Mouse (Mus musculus): ENCODE data around the gene Galnt16.
A peak's percentile ranks its signal among the peaks of the same experiment; 100 is the strongest.

Galnt16 gene

DNA sequence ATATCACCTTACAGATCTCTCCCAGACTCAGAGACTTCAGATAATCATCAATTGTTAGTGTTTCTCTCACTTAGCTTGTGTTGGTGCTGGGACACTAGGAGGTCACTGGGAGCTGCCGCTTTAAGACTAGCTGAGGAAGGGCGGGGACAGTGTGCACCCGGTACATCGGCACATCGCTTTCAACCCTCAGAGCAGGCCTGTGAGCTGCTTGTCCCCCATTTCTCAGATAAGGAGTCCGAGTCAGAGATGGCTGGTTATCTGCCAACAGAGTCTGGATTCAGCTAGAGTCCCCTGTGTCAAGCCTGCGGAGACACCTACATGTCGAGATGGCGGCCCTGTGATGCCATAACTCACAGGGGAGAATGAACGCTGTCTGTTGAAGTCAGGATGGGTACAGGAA lies 13.5 kb downstream of the Galnt16 start:
- DNase-seq (ENCODE audit: low spot score in 2 of 2), result no peak

DNA sequence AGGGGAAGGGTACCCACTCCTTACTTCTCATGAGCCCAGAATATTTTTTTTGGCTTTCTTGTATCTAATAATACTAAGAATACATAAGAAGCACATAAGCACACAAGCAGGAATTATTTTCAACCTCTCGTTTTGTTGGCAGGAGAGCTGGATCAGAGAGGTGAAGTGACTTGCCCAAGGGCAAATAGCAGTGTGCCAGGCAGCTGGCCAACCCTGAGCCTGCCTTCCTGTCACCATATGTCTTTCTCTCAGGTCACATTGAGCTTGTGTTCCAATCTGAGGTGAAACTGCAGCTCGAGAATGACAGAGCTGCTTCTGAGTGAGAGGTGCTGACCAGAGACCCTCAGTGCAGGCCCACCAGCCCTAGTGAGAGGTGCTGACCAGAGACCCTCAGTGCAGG lies 15.8 kb downstream of the Galnt16 start:
- DNase-seq (ENCODE audit: low spot score in 2 of 2), result no peak

GRCm38 (mm10) chr12:80537313-80537712 lies 19.2 kb downstream of the Galnt16 start:
- DNase-seq (ENCODE audit: low spot score in 2 of 2), result no peak

- no peak for DNase-seq (ENCODE audit: low spot score in 2 of 2)
These were observed 20.2 kb downstream of the Galnt16 start for GRCm38 (mm10) chr12:80538311-80538710.

GRCm38 (mm10) chr12:80545310-80545709 lies 27.2 kb downstream of the Galnt16 start:
- DNase-seq (ENCODE audit: low spot score in 2 of 2), result no peak

GRCm38 (mm10) chr12:80549646-80550045 lies 31.6 kb downstream of the Galnt16 start:
- no peak for DNase-seq (ENCODE audit: low spot score in 2 of 2)

GRCm38 (mm10) chr12:80553157-80553556 lies 35.1 kb downstream of the Galnt16 start:
- no peak for DNase-seq (ENCODE audit: low spot score in 2 of 2)

DNA sequence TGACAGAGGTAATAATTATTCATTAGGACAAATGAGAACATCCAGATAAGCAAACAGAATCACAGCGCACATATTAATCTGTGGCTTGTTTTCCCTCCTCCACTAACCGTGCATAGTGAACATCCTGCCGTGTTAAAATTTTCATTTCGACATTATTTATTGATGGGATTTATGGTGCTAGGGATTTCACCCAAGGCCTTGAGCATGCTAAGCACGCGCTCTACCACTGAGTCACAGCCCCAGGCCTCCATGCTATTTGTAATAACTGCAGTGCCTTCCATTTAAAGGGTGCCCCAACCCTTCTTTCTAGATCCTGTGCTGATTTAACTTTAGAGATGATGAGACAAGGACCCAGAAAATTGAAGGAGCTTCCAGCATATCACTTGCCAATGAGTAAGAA lies 36.2 kb downstream of the Galnt16 start:
- no peak for DNase-seq (ENCODE audit: low spot score in 2 of 2)

DNA sequence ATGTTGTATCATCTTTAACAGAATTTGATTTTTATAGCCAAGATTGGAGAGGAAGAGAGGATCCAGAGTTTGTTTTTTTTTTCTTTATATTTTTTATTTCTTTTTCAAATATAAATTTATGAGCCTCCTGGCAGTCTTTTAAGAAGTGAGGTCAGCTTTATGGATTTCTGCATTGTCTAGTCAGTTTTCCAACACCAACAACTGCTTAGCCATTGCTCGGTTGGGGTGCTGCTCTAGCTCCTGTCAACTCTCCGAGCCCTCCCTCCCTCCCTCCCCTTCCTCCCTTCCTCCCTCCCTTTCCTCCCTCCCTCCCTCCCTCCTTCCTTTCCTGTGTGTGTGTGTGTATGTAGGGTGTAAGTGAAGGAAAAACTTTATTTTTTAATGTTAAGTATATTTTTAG lies 43.8 kb downstream of the Galnt16 start:
- no peak for DNase-seq (ENCODE audit: low spot score in 2 of 2)

DNA sequence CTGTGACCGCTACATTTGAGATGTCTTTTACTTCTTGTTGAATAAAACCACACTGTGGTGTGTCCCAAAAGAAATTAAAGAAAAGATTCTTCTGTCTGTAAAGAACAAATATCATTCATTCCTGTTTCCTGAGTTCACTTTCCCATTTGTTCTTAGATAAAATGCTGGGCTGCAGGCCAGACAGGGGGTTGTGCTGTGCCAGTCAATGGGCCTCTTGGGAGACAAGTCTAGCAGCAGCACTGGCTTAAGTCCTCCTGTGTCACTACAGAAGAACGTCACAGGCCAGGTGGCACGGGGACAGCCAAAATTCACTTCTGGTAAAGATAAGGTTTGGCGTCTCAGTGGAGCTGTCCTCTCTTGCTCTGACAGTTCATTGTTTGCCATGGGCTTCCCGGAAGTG lies 44.7 kb downstream of the Galnt16 start:
- no peak for DNase-seq (ENCODE audit: low spot score in 2 of 2)

DNA sequence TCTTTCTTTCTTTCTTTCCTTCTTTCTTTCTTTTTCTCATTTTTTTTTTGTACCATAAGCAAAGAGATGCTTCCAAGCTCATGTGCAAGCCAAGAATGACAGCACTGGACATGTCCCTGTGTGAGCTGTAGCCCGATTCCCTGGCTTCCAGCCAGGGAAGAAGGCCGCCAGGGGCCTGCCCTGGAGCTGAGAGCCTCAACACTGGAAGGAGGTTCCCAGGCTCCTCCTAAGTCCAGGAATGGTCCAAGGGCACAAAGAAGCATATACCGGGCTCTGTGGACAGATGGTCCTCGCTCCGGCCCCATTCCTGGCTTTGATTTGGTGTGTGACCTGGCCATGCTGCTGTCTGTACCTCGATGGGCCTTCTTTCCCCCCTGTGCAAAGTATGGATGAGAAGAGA lies 46.9 kb downstream of the Galnt16 start:
- no peak for DNase-seq (ENCODE audit: low spot score in 2 of 2)

GRCm38 (mm10) chr12:80565793-80566192 lies 47.7 kb downstream of the Galnt16 start:
- no peak for DNase-seq (ENCODE audit: low spot score in 2 of 2)

DNA sequence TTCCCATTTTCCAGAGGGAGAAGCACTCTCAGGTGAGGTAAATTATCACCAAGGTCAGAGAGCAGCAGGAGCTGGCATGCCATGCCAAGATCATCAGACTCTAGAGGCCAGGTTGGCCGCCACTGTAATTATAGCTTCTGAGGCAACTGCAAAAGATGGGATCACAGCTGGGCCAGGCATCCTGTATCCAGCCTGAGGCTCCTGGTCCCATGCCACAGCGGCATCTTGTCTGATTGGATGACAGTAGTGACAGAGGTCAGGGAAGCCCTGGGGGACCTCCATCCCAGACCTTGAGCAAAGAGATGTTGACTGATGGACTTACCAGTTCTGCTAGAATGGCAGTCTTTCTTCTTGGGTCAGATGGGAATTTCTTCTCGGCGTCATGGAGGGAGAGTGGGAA lies 48.4 kb downstream of the Galnt16 start:
- DNase-seq (ENCODE audit: low spot score in 2 of 2), result no peak

GRCm38 (mm10) chr12:80567375-80567774 lies 49.3 kb downstream of the Galnt16 start:
- no peak for DNase-seq (ENCODE audit: low spot score in 2 of 2)

DNA sequence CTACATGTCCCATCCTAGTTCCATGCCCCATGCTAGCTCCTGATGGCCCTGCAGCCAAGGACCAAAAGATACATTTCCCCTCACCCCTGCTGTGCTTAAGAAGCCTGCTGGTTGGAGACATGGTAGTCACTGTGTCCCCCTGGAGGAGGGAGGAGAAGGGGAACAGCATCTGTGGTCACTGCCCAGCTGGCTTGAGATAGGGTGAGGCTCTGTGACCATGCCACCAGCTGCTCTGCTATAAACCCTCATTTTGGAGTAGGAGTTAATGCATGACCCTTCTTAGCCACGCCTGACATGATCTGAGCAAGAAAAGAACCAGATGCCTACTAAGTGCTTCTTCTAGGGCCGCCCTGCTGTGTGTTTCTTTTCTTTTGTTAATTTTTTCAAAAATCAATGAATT lies 51.5 kb downstream of the Galnt16 start:
- DNase-seq (ENCODE audit: low spot score in 2 of 2), result no peak

DNA sequence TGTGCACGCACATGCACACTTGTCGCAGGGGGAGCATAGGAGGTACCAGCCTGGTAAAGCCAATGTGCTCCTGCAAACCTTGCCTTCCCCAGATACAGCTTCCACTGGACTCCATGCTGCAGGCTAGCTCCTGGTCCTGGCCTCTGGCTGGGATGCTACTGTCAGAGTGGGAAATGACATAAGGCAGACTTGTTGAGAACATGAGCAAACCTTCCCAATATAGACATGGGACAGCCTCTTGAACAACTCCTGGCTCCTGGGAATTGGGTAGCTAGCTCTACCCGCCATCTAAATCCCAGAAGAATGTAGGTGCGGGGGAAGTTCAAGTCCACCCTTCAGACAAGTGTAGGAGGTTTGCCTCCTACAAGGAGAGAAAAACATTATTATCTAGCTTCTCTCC lies 56.2 kb downstream of the Galnt16 start:
- no peak for DNase-seq (ENCODE audit: low spot score in 2 of 2)

GRCm38 (mm10) chr12:80574825-80575371 lies 56.8 kb downstream of the Galnt16 start:
- DNase-seq (ENCODE audit: low spot score in 2 of 2), result no peak

- no peak for DNase-seq (ENCODE audit: low spot score in 2 of 2)
These were observed 59.0 kb downstream of the Galnt16 start for GRCm38 (mm10) chr12:80577049-80577448.

DNA sequence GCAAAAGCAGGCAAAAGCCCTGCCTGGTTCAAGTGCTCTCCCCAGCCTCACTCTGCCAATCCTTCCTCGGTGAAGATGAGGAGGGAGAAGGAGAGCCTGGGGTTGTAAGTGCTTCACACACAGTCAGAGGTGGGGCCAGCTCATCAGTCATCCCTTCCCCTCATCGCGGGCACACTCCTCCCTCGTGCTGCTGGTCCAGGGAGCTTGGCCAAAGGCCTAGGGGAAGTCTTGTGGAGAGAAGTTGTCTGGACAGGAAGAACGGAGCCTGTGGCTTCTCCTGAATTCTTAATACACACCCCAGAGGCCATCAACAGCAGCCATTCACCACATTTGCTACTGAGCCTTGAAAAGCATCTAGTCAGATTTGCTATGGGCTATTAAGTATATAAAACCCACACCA lies 63.3 kb downstream of the Galnt16 start:
- DNase-seq (ENCODE audit: low spot score in 2 of 2), result no peak

DNA sequence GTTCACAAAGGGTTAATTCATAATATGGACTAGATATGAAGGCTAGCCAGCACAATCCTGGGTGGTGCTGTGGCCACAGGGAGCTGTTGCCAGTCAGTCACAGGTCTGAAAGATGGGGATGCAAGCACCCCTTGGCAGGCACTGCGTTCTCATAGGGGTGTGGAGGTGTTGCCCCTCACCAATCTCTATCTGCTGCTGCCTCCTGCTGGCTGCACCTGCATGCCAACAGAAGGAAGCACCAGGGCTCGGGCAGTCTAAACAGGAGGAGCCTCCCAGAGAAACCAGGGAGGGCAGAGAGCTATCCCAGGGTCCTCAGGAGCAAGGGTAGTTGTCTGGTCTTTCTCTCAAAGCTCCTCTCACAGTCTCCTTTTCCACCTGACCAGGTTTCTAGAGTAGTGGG lies 66.9 kb downstream of the Galnt16 start:
- DNase-seq (ENCODE audit: low spot score in 2 of 2), result no peak

GRCm38 (mm10) chr12:80594141-80594540 lies 76.1 kb downstream of the Galnt16 start:
- peak in 1 of 2 experiments; percentile 25 for DNase-seq (ENCODE audit: low spot score in 2 of 2)

- DNase-seq (ENCODE audit: low spot score in 2 of 2), result no peak
These were observed 76.7 kb downstream of the Galnt16 start for GRCm38 (mm10) chr12:80594781-80595180.

DNA sequence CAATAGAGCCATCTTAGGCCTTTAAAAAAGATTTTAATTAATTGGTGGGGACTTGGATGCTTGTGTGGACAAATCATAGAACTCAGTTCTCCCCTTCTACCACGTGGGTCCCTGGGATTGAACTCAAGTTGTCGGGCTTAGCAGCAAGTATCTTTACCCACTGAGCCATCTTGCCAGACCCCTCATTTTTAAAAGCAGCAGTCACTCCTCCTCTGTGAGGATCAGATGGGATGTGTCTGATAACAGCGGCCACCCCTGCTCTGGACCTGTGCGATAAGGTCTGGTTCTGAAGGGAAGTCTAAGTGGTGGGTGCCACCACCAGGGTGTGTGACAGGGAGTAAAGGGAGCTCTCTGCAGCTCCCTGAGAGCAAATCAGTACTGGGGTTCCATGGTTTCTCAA lies 77.5 kb downstream of the Galnt16 start:
- no peak for DNase-seq (ENCODE audit: low spot score in 2 of 2)

GRCm38 (mm10) chr12:80595968-80596367 lies 77.9 kb downstream of the Galnt16 start:
- DNase-seq (ENCODE audit: low spot score in 2 of 2), result no peak

DNA sequence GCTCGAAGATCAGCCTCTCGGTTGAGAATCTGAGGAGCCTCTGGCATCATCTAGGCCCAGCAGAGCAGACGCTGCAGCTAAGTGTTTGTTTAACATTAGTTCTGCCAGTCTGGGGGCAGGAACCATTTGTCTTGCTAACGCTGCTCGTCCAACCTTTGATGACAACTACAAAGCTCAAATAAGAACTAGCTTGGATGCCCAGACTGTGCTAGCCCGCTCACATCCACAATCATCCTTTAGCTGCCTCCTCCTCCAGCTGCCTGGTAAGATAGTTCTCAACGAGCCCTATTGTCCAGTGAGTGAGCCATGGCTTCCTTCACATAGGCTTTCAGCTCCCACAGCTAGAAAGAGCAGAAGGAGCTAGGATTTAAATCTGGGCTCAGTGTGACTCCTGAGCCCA lies 80.2 kb downstream of the Galnt16 start:
- no peak for DNase-seq (ENCODE audit: low spot score in 2 of 2)

Data from spleen, postnatal 4 days (tissue).